In the genomic region with DNA sequence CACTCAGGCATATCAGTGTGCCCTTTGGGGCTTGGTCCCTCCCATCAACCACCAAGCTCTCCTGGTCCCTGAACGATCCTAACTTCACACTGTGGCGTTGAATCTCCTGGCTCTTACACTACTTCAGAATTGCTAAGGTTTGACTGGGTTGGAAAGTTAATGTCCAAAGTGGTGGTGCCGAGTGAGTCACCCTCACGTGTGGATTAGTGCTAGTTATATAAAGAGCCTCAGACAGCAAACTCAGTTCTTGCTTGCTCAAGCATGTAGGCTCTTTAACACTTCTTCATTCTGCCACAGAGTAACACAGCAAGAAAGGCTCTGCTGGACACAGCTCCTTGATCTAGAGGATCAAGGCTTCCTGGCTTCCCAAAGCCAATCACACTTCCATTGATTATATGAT, we compare ENCODE assay signal across 22 mouse cellular contexts. TPM values are rescaled to one million over a fixed set of nuclear protein-coding genes. Genes with fewer than 3 reads are reported as not detected.
DNase-seq lines count a peak whose midpoint lies in the region; ATAC-seq and TF ChIP-seq lines count a peak whose summit lies in the region.
"Had no signal": no experiment of that assay in that cellular context is flagged by ENCODE, and none has a peak within 500 bp of the region (broad histone marks: within the 10 kb centered on the region; RNA-seq: fewer than 3 reads in every experiment).

No protein-coding gene starts in this region.

- TF ChIP-seq EP300 in heart, adult 2 months (IDR thresholded peaks at IDR 0.05; ENCODE audit: insufficient read depth, low read depth, low read length), result no peak

- no peaks in the 10 kb centered on the region for H3K27me3 ChIP-seq in heart, adult 2 months (ENCODE audit: control insufficient read depth, insufficient read depth, low read length)
- H3K27me3 ChIP-seq: hindbrain, embryonic 13.5 days; intestine, embryonic 15.5 days; limb, embryonic 13.5 days; liver, embryonic 15.5 days; neural tube, embryonic 13.5 days had no signal

- no peak for TF ChIP-seq CTCF in heart, adult 2 months (IDR thresholded peaks at IDR 0.05)
- no peak for TF ChIP-seq CTCF in layer of hippocampus, adult 2 months (conservative IDR thresholded peaks at IDR 0.05)

- H3K79me2 ChIP-seq in heart, adult 2 months (replicated peaks; ENCODE audit: control insufficient read depth, insufficient read depth, low read length), result peaks cover 2% of the 10 kb centered on the region; the same call in 1 of the 2 replicates

- no peaks in the 10 kb centered on the region for H3K36me3 ChIP-seq in heart, adult 2 months (ENCODE audit: control insufficient read depth, insufficient read depth, low read length)
- H3K36me3 ChIP-seq: G1E; hindbrain, embryonic 13.5 days; intestine, embryonic 15.5 days; limb, embryonic 13.5 days; liver, embryonic 15.5 days; neural tube, embryonic 13.5 days had no signal

- no peak overlapping the region for H3K9ac ChIP-seq in heart, adult 2 months (ENCODE audit: low read depth, low read length)
- H3K9ac ChIP-seq: hindbrain, embryonic 13.5 days; intestine, embryonic 15.5 days; limb, embryonic 13.5 days; liver, embryonic 15.5 days; neural tube, embryonic 13.5 days had no signal

- DNase-seq in heart, adult 2 months, result no peak
- no peak for DNase-seq in heart, postnatal 4 days
- no peak for DNase-seq in layer of hippocampus, adult 2 months (ENCODE audit: low spot score in 2 of 2)
- DNase-seq in layer of hippocampus, adult 8-10 months (ENCODE audit: low spot score in 2 of 2), result no peak
- DNase-seq in Muller cell, postnatal 12 days (ENCODE audit: inconsistent ontology term), result peak; percentile 63
- no peak for DNase-seq in spleen, postnatal 4 days (ENCODE audit: low spot score in 2 of 2)
- DNase-seq: adrenal gland, adult 8-10 months; cerebellum, adult 11-12 months; cerebellum, postnatal 25 days; heart, adult 18-20 months; layer of hippocampus, adult 9-11 months; lung, postnatal 10 days; right cerebral cortex, postnatal 14 days had no signal

- peaks cover 3% of the 10 kb centered on the region for H3K4me1 ChIP-seq in heart, adult 2 months (ENCODE audit: control insufficient read depth, insufficient read depth, low read length)
- H3K4me1 ChIP-seq: intestine, embryonic 15.5 days; limb, embryonic 13.5 days; liver, embryonic 15.5 days had no signal

- H3K4me3 ChIP-seq in heart, adult 2 months, result no peak overlapping the region
- H3K4me3 ChIP-seq in layer of hippocampus, adult 2 months, result no peak overlapping the region
- H3K4me3 ChIP-seq: hindbrain, embryonic 13.5 days; intestine, embryonic 15.5 days; limb, embryonic 13.5 days; liver, embryonic 15.5 days; neural tube, embryonic 13.5 days had no signal

- WGBS in heart, adult 2 months, result 57% methylated on average over 4 of the region's 4 CpGs

- ATAC-seq in neutrophil, adult 5-6 weeks (ENCODE audit: extremely low read depth, insufficient number of reproducible peaks, low FRiP score, poor library complexity, severe bottlenecking), result peak; percentile 22; the same call in 1 of the 2 replicates
- ATAC-seq in erythroid progenitor cell, adult 5-6 weeks (replicated peaks; ENCODE audit: low FRiP score, poor library complexity, severe bottlenecking), result no peak
- ATAC-seq: forebrain, embryonic 14.5 days; intestine, embryonic 15.5 days had no signal

- no peak for TF ChIP-seq POLR2A in heart, adult 2 months (IDR thresholded peaks at IDR 0.05; ENCODE audit: insufficient read depth, low read depth, low read length)

- intact Hi-C loops in heart, adult 2 months (cut with DNase I), result no loop called here

- H3K27ac ChIP-seq in heart, adult 2 months, result peak overlapping the region; percentile 7; the same call in 1 of the 2 replicates
- peak overlapping the region; percentile 67; the same call in 1 of the 2 replicates for H3K27ac ChIP-seq in layer of hippocampus, adult 2 months
- H3K27ac ChIP-seq: hindbrain, embryonic 13.5 days; intestine, embryonic 15.5 days; limb, embryonic 13.5 days; liver, embryonic 15.5 days; neural tube, embryonic 13.5 days had no signal

RNA-seq across cellular contexts. Expression of gene Ankrd33b, which starts 35.8 kb away (rescaled TPM):
- 10 to 100 TPM; 28.6 to 32.8 TPM for total RNA-seq in heart, adult 2 months (2021)
- polyA plus RNA-seq in heart, adult 2 months (2012; rRNA removed), result 7.8 and 16.5 TPM in 2 replicates
- total RNA-seq in heart, postnatal 4 days (2021), result 10 to 100 TPM; 12.8 to 13.4 TPM
- 10 to 100 TPM; 58.7 to 59.4 TPM for total RNA-seq in layer of hippocampus, adult 2 months (2021)
- total RNA-seq in layer of hippocampus, adult 8-10 months (2022), result 10 to 100 TPM; 60.2 to 64.2 (median 61.8) TPM
- total RNA-seq in neutrophil, adult 5-6 weeks (2017), result 60.8 and 66.5 TPM in 2 replicates
- total RNA-seq in erythroid progenitor cell, adult 5-6 weeks (2015; ENCODE audit: low replicate concordance), result 0.84 and 1.8 TPM in 2 replicates
- total RNA-seq in erythroid progenitor cell, adult 5-6 weeks (2017; ENCODE audit: low replicate concordance), result under 0.01 and 3.9 TPM in 2 replicates
- polyA plus RNA-seq: G1E had no signal
